Mouse (Mus musculus): Measurements from ENCODE around the gene Wnt10a. TPM values are rescaled to one million over a fixed set of nuclear protein-coding genes. Genes with fewer than 3 reads are reported as not detected.

Gene Wnt10a
- total RNA-seq, 2 experiments from 2014 or later, result not detected

Other genes with a start within 250 kb of the Wnt10a start
- not detected for gene Plcd4, start 248.6 kb upstream of the Wnt10a start, total RNA-seq (2021)
- 1 to 10 TPM; 7.5 to 9.0 TPM for gene Usp37, start 247.2 kb upstream of the Wnt10a start, total RNA-seq (2021)
- gene Zfp142, start 203.3 kb upstream of the Wnt10a start, total RNA-seq (2021), result 10 to 100 TPM; 12.1 to 12.4 TPM
- gene Bcs1l, start 203.2 kb upstream of the Wnt10a start, total RNA-seq (2021), result 10 to 100 TPM; 34.5 to 36.6 TPM
- 10 to 100 TPM; 16.7 to 20.4 TPM for gene Rnf25, start 190.1 kb upstream of the Wnt10a start, total RNA-seq (2021)
- 1 to 10 TPM in 1 of 2 experiments, under 1 TPM in 1; 0.73 to 1.1 TPM for gene Stk36, start 190.1 kb upstream of the Wnt10a start, total RNA-seq (2021)
- gene Ttll4, start 129.8 kb upstream of the Wnt10a start, total RNA-seq (2021), result 10 to 100 TPM; 11.6 to 12.1 TPM
- 10 to 100 TPM; 11.1 to 11.9 TPM for gene Cyp27a1, start 77.9 kb upstream of the Wnt10a start, total RNA-seq (2021)
- 1 to 10 TPM in 1 of 2 experiments, under 1 TPM in 1; 0.96 to 2.7 TPM for gene Prkag3, start 42.3 kb upstream of the Wnt10a start, total RNA-seq (2021)
- under 1 TPM in 1 of 2 experiments, not detected in 1; 0.20 TPM for gene Wnt6, start 19.6 kb upstream of the Wnt10a start, total RNA-seq (2021)
- gene Cdk5r2, start 63.4 kb downstream of the Wnt10a start, total RNA-seq (2021), result not detected
- not detected for gene Fev, start 93.9 kb downstream of the Wnt10a start, total RNA-seq (2021)
- gene Cryba2, start 101.6 kb downstream of the Wnt10a start, total RNA-seq (2021), result not detected
- gene Cfap65, start 144.1 kb downstream of the Wnt10a start, total RNA-seq (2021), result not detected
- under 1 TPM in 1 of 2 experiments, not detected in 1; 0.11 TPM for gene Ihh, start 160.2 kb downstream of the Wnt10a start, total RNA-seq (2021)